Mouse (Mus musculus) left cerebral cortex, adult 11 months (tissue): ENCODE results near the gene Dbnl.
"Not testable (repeated sequence)": the region's sequence is repeated elsewhere in the genome, so short reads cannot be mapped to it uniquely, and the experiment has no call there.

Source experiments
- DNase-seq: peaks from one replicate; pipeline ENCODE4 v3.0.0; 2022; ENCODE audit warnings: low spot score

Gene Dbnl

DNA sequence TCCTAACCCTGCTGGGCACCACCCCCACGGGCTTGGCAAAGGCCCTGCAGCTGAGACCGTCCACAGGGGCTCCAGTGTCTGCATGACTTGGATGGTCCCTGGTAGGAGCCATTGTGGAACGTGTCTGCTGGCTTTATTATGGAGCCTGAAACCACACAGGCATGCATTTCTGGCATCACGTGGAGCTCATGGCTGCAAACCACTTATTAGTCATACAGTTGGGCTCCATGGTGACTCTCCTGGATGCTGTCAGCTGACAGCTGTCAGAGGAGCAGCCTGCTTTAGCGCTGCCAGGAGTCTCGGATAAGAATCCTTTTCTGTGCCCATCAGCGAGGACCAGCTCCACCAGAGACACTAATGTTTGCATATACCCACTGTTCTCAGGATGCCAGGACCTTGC is 7.4 kb downstream of the Dbnl start:
- DNase-seq: no peak

DNA sequence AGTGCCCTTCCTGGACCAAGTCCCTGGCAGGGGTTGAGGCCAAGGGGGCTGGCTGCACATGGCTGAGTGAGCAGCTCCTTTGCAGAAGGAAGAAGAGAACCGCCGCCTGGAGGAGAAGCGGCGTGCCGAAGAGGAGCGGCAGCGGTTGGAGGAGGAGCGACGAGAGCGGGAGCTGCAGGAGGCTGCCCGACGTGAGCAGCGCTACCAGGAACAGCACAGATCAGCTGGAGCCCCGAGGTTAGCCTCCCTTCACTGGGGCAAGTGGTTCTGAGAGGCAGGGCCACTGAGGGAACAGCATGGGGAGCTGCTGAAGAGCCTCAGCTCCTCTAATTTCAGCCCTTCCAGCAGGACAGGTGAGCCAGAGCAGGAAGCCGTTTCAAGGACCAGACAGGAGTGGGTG is 8.7 kb downstream of the Dbnl start:
- DNase-seq: no peak

DNA sequence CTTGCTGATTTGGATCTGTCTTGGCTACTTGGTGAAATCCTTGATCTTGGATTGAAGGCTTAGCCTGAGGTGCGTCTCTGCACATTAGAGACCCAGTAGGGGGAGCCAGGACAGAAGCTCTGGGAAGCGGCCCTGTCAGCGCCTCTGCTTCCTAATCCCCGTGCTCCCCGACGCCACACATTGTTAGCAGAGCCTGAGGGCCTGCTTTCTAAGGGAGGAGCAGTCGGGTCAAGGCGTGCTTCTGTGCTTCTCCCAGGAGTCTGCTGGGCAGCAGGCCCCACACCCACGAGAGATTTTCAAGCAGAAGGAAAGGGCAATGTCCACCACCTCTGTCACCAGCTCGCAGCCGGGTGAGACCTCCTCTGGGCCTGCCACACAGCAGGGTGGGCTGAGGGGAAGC is 9.1 kb downstream of the Dbnl start:
- no peak for DNase-seq

DNA sequence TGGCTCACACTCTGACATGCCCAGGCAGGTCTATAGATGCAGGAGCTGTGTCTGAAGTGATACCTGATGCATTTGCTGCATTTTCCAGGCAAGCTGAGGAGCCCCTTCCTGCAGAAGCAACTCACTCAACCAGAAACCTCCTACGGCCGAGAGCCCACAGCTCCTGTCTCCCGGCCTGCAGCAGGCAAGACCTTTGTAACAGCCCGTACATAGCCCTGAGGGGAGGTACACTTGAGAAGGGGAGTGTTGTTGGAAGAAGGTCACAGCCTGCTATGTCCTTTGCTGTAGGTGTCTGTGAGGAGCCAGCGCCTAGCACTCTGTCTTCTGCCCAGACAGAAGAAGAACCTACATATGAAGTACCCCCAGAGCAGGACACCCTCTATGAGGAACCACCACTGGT is 9.6 kb downstream of the Dbnl start:
- DNase-seq: no peak

DNA sequence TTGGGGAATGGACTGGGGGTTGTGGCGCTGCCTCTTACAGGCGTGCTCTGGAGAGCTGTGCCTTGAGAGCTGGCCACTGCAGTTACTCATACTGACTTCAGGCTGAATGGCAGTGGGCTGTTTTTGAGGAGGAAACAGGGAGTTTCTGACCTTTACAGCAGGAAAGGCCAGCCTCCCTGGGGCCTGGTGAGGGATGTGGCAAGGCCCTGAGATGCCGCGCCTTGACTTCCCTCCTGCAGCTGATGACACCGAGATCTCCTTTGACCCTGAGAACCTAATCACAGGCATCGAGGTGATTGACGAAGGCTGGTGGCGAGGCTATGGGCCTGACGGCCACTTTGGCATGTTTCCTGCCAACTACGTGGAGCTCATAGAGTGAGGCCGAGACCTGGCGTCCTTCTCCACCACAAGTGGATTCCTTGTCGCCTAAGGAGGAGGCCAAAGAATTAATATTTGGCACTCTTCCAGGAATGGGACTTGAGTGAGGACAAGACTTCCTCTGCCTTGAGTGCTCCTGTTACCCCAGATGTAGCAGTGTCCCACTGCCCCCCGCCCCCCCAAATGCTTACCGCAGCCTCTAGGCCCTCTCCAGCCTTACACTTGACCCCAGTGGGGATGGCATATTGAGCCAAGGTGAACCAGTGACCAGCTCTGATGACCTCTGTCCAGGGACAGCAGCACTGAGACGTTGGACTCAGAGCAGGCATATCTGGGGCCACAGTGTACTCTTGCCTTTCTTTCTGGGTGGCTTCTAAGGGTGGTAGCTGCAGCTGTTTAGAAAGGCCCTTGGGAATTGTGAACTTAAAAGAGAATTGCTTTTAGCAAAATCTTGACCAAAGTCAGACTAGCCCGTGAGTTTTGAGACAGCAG is 11.6 kb downstream of the Dbnl start:
- DNase-seq: no peak

DNA sequence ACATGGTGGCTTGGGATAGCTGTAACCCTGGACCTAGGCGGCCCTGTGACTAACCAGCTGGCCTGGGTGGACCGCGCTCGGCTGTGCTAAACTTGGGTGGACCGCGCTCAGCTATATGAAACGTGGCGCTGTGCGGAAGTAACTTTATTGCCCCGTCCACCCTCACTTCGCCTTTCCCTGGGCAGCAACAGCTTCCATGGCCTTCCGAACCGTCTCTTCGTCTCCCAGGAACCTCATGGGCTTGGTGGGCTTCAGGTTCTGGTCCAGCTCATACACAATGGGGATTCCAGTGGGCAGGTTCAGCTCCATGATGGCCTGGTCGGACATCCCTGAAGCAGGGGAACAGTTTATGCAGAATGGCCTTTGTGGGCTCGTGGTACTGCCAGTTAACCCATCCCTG is 13.2 kb downstream of the Dbnl start:
- DNase-seq: no peak

DNA sequence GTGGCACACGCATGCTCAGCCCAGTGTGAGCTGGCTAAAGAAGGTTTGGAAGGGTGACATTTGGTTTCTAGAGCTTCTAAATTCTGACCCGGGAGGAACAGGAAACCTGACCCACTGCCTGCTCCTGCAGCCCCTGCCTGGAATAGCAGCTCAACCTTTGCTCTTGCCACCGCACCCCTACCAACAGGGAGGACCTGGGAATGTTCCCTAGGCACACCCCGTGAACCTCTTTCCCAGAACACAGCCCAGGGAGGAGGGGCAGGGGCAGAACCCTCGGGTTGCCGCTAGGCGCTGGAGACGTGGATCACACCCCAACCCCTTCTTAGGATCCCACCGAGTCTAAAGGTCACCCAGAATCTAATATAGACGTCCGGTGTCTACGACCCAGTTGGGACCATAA is 13.7 kb downstream of the Dbnl start:
- DNase-seq: no peak

DNA sequence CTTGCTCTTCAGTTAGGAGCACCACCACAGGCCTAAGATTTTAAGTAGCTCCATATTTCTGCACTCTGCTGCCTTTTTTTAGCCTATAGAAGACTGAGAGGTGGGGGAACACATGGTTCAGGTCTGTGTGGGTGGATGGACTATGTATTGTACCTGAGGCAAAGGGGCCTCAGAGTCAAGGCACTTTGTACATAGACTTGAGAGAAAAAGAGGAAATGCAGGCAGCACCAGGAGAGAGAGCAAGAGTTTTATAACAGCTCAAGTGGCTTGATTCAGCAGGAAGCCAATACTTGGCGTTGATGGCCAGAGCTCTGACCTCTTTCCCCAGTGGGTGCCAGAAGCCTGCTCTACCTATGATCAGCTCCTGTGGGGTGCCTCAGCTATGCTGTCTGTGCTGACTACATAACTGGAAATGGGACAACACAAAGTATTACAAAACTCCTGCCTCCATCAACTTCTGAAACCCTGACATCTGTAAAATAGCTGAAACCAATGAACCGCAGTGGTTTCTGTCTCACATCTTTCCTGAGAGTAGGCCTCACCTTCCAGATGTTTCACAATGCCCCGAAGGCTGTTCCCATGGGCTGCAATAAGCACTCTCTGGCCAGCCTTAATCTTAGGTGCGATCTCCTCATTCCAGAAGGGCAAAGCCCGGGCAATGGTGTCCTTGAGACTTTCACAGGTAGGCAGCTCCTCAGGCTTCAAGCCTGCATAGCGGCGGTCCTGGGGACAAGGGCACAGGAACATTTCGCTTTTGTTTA is 14.3 kb downstream of the Dbnl start:
- DNase-seq: no peak

DNA sequence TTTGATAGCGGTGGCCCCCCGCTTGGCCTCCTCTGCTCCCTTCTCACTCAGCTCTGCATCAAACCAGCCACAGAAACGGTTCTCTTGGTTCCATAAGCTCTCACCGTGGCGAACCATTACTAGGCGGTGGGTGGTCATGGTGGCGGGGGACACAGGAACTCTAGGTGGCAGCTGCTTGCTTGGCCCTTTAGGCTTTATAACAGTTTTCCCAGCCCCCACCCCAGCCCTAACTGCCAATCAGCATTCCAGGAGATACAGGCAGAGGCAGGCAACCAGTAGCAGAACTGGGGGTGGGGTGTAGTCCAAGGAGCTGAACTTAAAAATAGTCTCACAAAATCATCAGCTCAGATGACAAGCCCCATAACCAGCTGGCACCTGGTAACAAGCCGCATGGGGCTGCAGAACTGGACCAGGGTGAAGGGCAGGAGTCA is 15.3 kb downstream of the Dbnl start, which contains the start of gene Pgam2:
Pgam2 (minus strand) TSS at position 183 of the 431 bp plus-strand sequence.
- DNase-seq: no peak

DNA sequence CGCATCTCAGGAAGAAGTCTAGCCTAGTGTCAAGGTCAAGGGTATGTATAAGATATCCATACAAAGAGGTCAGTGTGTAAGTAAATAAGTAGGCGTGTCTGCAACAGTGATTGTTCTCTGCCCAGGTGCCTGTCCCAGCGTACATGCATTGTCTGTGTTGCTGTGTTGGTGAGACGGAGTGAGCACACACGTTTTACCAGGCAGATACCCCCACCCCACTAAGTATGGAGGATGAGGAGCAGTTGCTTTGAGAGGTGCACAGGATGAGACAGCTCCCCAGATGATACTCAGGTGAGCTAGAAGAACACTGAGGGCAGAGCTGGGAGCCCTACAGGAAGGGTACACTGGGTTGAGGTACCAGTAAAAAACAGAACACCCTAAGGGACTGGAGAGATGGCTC is 15.9 kb downstream of the Dbnl start:
- no peak for DNase-seq

DNA sequence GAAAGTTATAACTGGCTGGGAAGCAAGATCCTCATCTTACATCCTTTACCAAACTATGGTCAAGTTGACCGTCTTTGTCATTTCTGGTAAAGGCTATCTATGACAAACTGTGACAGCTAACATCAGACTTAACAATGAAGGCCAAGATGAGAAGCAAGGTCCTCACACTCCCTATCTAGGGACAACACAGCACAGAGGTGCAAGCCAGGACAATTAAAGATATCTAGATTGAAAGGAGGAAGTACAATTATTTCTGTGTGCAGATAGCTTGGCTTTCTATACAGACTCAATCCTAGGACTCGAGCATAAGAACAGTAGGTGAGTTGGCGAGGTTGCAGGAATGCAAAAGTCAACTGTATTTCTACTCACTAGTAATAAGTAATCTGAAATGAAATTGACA is 17.4 kb downstream of the Dbnl start:
- DNase-seq: no peak

DNA sequence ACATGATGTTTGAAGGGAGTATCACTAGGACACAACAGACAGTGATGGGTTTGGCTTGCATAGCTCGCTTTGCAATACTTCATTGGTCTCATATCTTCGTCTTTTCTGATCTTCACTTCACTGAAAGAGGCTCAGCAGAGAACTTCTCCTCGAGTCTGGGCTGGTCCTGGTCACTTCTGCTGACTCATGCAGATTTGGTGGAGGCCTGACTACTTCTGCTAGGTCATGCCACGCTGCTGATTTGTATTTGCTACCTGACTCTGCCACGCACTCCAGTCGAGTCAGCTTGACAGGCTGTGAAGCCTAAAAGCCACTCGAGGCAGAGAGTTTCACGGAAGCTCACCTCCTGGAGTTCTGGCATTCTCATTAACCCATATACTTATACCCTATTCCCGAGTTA is 19.7 kb downstream of the Dbnl start:
- DNase-seq: no peak

DNA sequence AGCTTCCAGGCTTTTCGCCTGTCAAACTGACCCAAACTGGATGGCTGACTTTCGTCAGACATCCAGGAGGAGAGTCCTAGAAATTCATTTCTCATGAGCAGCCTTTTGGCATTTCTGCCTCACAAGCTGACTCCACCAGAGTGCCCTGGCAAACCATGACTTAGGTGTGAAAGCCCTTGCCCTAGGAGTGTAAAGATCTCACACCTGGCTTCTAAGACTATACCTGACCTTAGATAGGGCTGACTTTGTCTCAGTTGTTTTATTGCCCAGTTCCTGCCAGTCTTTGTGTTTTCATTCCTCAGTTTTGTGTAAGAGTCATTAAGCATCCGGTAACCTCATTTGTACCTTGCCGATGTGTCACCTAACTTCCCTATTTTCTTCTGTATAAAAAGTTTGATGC is 21.2 kb downstream of the Dbnl start:
- DNase-seq: not testable (repeated sequence)

DNA sequence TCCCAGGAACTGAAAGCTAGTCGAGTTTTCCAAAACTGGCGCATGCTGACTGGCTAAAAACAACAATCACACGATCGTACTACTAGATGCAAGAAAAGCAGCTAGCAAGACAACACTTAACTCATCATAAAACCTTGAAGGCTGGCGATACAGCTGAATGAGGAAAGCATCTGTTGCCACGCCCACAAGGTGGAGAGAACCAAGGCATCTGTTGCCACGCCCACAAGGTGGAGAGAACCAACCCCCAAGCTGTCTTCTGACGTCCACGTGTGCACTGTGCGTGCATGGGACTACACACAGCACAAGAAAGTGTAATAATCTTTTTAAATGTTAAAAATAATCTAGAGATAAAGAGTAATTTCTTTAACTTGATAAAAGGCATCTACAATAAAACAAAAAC is 25.1 kb downstream of the Dbnl start:
- DNase-seq: no peak

DNA sequence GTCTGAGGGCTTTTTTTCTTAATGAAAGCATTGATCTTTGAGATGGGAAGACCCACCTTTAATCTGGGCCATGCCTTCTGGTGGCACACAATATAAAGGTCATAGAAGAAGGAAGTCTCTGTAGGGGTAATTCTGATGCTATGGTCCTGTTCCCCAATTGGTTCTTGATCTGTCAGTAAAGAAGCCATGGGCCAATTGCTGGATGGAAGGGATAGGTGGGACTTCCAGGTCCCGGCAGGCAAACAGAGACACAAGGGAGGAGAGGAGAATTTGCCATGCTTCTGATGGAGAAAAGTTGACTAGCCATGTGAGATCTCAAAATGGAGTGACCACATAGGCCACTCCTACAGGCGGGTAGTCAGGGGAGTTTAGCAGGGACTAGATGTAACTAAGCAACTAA is 30.9 kb downstream of the Dbnl start:
- no peak for DNase-seq

DNA sequence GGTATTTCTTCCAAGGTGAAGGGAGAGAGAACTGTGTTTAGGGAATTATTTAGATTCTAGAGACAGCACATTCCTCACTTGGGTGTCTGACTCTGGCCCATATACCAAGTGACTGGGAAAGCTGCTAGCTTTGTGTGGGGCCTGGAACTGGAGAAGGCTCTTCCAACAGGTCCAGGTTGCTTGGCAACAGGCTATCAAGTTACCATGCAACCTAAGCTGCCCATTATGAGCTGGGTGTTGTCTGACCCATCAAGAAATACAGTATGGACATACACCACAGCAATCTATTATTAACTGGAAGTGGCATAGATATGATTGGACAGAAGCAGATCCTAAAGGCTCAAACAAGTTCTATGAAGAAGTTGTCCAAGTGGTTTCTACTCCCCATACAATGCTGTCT is 37.1 kb downstream of the Dbnl start:
- no peak for DNase-seq

DNA sequence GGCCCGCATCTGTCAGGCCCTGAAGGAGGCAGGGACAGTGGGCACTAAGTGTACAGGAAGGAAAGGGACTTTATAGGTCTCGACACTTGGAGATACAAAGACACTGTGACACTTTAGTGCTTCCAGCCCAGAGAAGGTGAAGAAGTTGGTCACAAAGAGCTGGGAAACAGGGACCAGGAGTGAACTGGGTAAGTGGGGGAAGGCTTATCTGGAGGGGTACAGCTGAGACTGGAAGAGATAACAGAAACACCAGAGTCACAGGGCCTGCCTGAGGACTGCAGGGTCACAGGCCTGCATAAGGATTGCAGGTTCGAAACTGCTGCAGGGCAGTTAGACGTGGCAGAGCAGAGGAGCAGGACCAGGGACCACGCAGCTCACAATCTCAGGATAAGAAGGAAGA is 39.6 kb downstream of the Dbnl start:
- no peak for DNase-seq

DNA sequence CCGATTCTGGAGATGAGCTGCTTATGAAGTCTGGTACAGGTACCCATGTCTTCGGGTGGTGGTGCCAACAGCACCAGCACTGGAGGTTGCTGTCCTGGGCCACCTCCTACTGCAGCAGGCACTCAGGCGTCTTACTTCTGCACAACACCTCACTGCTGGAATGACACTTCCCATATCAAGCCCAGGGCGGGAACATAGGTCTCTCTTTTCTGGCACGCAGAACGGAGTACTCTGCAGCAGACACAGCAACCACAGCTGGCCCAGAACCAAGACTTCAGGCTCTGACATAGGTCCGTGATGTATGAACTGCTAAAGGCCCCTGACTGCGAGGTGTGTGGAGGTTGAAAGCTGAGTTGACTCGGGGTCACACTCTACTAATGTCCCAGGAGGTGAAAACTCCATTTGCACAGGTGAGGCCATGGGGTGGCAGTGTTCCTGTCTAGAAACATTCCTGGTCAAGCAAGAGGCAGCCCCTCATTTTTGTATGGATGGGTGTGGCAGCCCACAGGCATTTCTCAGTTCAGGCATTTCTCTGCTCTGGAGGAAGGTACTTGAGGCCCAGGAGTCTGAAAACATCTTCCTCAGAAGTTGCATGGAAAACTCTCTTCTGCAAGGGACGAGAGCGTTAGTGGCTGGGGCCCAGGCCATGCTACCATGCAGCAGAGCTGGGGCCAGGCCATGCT is 40.4 kb downstream of the Dbnl start:
- DNase-seq: no peak

DNA sequence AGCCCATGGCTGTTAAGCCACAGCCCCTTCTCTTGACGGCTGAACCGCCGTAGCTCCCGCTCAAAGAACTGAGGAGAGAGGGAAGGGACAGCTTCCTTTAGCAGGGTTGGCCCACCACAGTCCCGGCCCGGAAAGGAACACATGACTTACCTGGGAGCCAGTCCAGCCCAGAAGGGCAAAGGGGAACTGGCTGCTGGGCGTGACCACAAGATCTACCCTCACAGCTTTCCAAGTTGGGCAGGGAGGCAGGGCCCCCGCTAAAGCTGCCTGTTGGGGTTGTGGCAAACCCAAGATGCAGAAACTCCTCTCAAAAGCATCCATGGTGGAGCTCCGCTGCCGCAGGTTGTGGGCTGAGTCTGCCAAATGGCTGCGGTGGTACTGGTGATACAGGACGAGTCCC is 41.0 kb downstream of the Dbnl start:
- no peak for DNase-seq

DNA sequence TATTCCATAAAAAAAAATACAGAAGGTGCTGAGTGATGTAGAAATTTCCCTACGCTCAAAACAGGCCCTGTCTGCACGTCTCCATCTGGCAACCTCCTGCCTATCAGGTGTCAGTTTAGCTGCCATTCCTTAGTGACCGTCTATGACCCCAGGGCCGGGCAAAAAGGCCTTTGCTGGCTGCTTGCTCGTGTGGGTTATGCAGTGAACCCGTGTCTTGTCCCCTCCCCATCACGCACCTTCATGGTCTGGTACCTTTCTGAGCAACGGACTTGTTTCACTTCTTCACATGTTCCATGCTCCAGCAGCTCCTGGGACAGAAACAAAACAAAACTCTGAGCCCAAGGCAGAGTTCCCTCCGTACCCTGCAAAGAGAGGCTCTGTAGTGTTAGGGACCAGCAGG is 46.2 kb downstream of the Dbnl start:
- DNase-seq: no peak

DNA sequence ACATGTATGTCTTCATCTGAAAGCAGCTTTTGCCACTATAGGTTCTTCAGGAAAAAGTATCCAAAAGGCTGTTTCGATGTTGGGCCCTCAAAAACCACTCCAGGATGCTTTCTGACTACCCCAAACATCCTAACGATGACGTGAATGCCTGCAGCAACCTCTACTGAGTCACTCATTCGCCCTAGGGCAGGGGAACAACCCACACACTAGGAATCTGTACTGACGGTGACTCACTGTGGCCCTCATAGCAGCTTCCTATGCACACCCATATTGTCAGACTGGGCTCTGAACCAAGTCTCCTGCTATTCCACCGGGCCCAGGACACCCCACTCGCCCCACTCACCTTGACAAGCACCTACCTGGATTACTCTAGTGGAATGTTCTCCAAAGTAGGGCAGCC is 46.8 kb downstream of the Dbnl start:
- no peak for DNase-seq

DNA sequence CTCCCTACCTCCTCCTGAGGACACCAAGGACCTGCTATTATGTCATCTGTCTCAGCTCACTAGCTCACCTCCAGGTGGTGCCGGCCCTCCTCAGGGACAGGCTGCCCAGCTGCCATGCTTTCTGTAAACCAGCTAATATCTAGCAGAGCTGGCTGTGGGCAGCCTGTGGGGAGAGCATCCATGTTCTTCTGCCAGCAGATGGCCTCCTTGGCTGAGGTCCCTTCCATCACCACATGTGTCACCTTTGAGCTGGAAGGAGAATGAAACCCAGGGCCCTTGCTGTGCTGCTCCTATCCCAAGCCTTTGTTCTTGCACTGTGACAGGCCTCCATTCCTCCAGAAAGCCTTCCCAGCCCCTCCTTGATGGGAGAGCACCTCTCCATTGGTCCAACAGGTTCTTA is 47.8 kb downstream of the Dbnl start:
- no peak for DNase-seq
